Mouse (Mus musculus) splenic B cell, adult 2 months (primary cell): ENCODE measurements around the gene Eif4g3.

Experiments used
- DNase-seq: peaks from one replicate; pipeline ENCODE4 v3.0.0-alpha.2; 2011; ENCODE audit warnings: low read depth, low spot score
- H3K27me3 ChIP-seq: 2 replicates; pipeline ENCODE4 v1.6.1; 2012; ENCODE audit warnings: mild to moderate bottlenecking, low read length, moderate library complexity, mixed read lengths; ENCODE audit not compliant: control insufficient read depth, poor library complexity, insufficient read depth, severe bottlenecking
- H3K36me3 ChIP-seq: 2 replicates; pipeline ENCODE4 v1.6.1; 2012; ENCODE audit warnings: mild to moderate bottlenecking, low read length, moderate library complexity, mixed read lengths; ENCODE audit not compliant: control insufficient read depth, poor library complexity, insufficient read depth, severe bottlenecking

Eif4g3 gene

GRCm38 (mm10) chr4:137992890-137993289 is at the start of gene Eif4g3:
Gene Eif4g3 (plus strand): TSS chr4:137993022.
- H3K36me3 ChIP-seq: peaks cover 6% of the 10 kb centered on the region; the same call in 1 of the 2 replicates
- no peaks in the 10 kb centered on the region for H3K27me3 ChIP-seq
- DNase-seq: no peak

DNA sequence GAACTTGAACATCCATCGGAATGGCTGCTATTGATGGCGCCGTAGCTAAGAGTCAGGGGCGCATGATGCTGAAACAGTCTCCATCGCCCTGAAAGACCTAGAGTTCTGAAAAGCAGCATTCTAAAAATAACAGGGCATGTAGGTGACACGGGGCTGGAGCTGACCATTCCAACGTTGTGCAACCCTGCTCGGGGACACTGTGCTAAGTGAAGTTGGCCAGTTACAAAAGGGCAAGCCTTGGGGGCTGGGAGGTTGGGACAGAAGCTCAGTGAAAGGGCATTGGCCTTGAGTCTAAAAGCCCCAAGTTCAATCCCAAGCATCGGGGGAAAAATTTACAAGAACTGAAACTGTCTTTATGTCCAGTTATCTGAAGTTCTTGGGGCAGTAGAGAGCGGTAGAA is 49.3 kb upstream of the Eif4g3 start:
- H3K36me3 ChIP-seq: no peaks in the 10 kb centered on the region; the same call in 1 of the 2 replicates
- no peak for DNase-seq
- H3K27me3 ChIP-seq: no peaks in the 10 kb centered on the region

GRCm38 (mm10) chr4:137945376-137945775 is 47.4 kb upstream of the Eif4g3 start:
- H3K36me3 ChIP-seq: peaks cover 7% of the 10 kb centered on the region
- H3K27me3 ChIP-seq: no peaks in the 10 kb centered on the region
- DNase-seq: peak; percentile 53

- Histone ChIP-seq H3K27me3 (no peaks in the 10 kb centered on the region), H3K36me3 (peaks cover 7% of the 10 kb centered on the region)
- DNase-seq: no peak
These were observed 46.4 kb upstream of the Eif4g3 start for GRCm38 (mm10) chr4:137946419-137946818.

- DNase-seq: peak; percentile 87
- peaks cover 8% of the 10 kb centered on the region for H3K36me3 ChIP-seq
- no peaks in the 10 kb centered on the region for H3K27me3 ChIP-seq
These were observed 40.0 kb upstream of the Eif4g3 start for GRCm38 (mm10) chr4:137952840-137953239.

GRCm38 (mm10) chr4:137954184-137954583 is 38.6 kb upstream of the Eif4g3 start:
- no peaks in the 10 kb centered on the region for H3K27me3 ChIP-seq
- no peak for DNase-seq

DNA sequence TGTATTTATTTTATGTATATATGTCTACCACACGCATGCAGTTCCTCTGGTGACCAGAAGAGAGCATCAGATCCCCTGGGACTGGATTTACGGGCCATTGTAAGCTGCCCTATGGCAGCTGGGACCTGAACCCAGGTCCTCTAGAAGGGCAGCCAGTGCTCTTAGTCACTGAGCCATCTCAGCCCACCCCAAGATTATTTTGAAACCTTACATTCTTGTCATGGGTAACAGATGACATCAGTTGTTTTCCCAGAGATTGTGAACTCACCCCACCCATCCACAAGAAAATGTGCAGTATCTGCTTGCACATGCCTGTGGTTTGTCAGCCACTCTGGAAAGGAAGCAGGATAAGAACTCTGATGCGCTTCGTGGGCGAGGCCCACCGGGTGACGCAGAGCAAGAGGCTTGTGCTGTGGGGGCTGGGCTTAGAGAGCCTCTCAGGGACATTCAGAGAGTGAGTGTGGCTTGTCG is 37.9 kb upstream of the Eif4g3 start:
- Histone ChIP-seq H3K36me3 (peaks cover 1% of the 10 kb centered on the region), H3K27me3 (no peaks in the 10 kb centered on the region)
- DNase-seq: peak; percentile 21

More at GRCm38 (mm10) chr4:137954184-137954583, 38.6 kb upstream of the Eif4g3 start:
- peaks cover 6% of the 10 kb centered on the region for H3K36me3 ChIP-seq

DNA sequence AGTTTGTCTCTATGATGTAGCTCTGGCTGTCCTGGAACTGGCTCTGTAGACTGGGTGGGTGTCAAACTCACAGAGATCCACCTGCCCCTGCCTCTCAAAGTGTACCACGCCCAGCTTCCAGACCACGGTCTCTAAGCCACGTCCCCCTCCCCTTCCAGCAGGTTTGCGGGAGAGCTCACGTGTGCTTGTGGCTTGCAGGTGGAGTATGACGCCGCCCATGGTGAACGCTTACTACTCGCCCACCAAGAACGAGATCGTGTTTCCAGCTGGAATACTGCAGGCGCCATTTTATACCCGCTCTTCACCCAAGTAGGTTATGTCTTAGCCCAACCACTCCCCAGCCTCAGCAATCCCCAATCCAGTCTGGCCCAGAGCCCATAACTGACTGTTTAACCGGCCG is 36.6 kb upstream of the Eif4g3 start:
- H3K36me3 ChIP-seq: peaks cover 1% of the 10 kb centered on the region; the same call in 1 of the 2 replicates
- DNase-seq: no peak
- H3K27me3 ChIP-seq: no peaks in the 10 kb centered on the region

GRCm38 (mm10) chr4:137959889-137960665 is 32.7 kb upstream of the Eif4g3 start:
- H3K36me3 ChIP-seq: no peaks in the 10 kb centered on the region; the same call in 1 of the 2 replicates
- no peaks in the 10 kb centered on the region for H3K27me3 ChIP-seq
- DNase-seq: peak; percentile 49

DNA sequence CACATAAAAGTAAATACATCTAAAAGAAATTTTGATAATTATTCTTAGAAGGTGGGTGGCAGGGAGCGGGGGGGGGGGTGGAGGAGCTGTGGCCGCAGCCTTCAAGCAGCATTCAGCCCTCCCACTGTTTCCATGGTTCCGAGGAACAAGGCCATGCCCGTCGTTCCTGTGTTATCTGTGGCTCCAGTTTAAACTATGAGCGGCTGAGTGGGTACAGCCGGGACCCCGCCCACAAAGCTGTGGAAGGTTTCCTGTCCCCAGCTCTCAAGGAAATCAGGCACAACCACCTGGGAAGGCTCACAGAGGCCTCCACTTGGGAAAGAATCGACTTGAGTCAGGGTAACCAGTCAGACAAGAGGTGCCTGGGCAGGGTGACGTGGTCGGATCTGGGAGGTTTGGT is 32.1 kb upstream of the Eif4g3 start:
- DNase-seq: no peak
- Histone ChIP-seq H3K27me3 (no peaks in the 10 kb centered on the region), H3K36me3 (no peaks in the 10 kb centered on the region; the same call in 1 of the 2 replicates)

DNA sequence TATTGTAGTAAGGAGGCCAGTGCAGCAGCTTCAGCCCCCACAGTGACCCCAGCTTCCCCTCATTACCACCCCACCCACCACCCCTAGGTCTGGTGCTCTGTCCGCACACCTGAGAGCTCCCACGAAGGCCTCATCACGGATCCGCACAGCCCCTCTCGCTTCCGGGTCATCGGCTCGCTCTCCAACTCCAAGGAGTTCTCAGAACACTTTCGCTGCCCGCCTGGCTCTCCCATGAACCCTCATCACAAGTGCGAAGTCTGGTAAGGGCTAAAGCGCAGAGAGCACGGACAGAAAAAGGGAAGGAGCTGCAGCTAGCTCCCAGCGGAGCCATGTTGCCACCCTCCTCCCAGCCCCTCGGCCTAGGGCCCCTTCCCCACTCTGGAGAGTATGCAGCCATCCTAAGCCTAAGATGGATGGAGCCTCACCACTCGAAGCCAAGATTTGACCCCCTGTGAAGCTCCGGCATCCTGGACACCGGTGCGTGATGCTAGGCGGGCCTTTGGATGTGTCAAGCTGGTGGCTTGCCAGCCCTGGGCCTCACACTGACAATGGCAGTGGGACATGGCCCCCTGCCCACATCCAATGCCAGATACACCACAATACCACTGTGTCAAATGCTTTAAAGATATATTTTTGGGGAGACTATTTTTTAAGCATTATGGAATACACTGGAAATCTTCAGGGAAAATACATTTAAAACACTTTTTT is 30.0 kb upstream of the Eif4g3 start:
- Histone ChIP-seq H3K27me3 (no peaks in the 10 kb centered on the region), H3K36me3 (no peaks in the 10 kb centered on the region; the same call in 1 of the 2 replicates)
- no peak for DNase-seq

- Histone ChIP-seq H3K36me3 (no peaks in the 10 kb centered on the region; the same call in 1 of the 2 replicates), H3K27me3 (no peaks in the 10 kb centered on the region)
- DNase-seq: no peak
These were observed 29.4 kb upstream of the Eif4g3 start for GRCm38 (mm10) chr4:137963431-137963830.

GRCm38 (mm10) chr4:137963881-137964584 is 28.8 kb upstream of the Eif4g3 start:
- Histone ChIP-seq H3K27me3 (no peaks in the 10 kb centered on the region), H3K36me3 (no peaks in the 10 kb centered on the region; the same call in 1 of the 2 replicates)
- peak; percentile 77 for DNase-seq

- H3K36me3 ChIP-seq: no peaks in the 10 kb centered on the region; the same call in 1 of the 2 replicates
- no peak for DNase-seq
- H3K27me3 ChIP-seq: no peaks in the 10 kb centered on the region
These were observed 28.3 kb upstream of the Eif4g3 start for GRCm38 (mm10) chr4:137964585-137964930.
